Comparison of ENCODE assay signal across 1 mouse cellular context in the genomic region with DNA sequence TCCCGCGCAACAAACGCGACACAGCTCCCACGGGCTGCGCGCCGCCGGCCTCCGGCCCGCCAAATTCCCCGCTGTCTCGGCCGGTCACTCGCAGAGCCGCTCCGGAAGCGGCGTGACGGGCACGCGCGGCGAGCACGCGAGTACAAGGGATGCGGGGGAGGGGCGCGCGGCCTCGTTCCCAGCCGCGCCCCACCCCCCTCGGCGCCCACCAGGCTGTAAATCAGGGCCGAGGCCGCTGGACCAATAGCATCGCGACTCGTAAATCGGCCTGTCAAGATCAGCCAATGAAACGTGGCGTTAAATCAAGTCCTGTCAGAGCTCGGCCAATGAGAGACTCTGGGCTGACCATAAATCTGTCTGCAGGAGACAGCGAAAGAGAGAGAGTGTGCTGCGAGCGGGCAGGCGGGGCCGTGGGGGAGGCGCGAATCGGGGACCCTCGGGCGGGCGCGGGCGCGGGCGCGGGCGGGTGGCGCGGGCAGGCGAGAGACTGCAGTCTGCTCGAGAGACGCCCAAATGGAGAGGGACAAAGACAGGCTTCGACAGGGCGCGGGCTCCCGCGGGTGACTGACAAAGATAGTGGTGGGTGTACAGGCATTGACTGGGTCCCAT.
TF ChIP-seq lines count a peak whose summit lies in the region.

No protein-coding gene starts in this region.

TF ChIP-seq in CH12.LX, 34 proteins besides CTCF, POLR2A, EP300 and RAD21:
- 0 out of 2 replicates have a peak, but pooled peaks have one; percentile 15 for TF ChIP-seq RCOR1 (conservative IDR thresholded peaks at IDR 0.05; ENCODE audit: low read depth, low read length)
- peak; percentile 99 for TF ChIP-seq BHLHE40 (IDR thresholded peaks at IDR 0.05; ENCODE audit: low read depth, low read length)
- TF ChIP-seq MAX (IDR thresholded peaks at IDR 0.05; ENCODE audit: low read length): peak; percentile 68
- TF ChIP-seq IRF4 (IDR thresholded peaks at IDR 0.05; ENCODE audit: low read depth, low read length): peak; percentile 52
- 0 out of 2 replicates have a peak, but pooled peaks have one; percentile 13 for TF ChIP-seq NELFE (IDR thresholded peaks at IDR 0.05; ENCODE audit: low read depth, low read length)
- TF ChIP-seq GABPA (IDR thresholded peaks at IDR 0.05; ENCODE audit: insufficient replicate concordance, low read depth, low read length): no peak
- peak; percentile 34 for TF ChIP-seq ETS1 (conservative IDR thresholded peaks at IDR 0.05; ENCODE audit: low read depth, low read length)
- TF ChIP-seq TCF12 (IDR thresholded peaks at IDR 0.05; ENCODE audit: low read depth, low read length): peak; percentile 60
- peak; percentile 91 for TF ChIP-seq MXI1 (IDR thresholded peaks at IDR 0.05; ENCODE audit: low read depth, low read length)
- TF ChIP-seq SIN3A (IDR thresholded peaks at IDR 0.05; ENCODE audit: low read length): peak; percentile 80
- no peak for TF ChIP-seq CHD1 (IDR thresholded peaks at IDR 0.05; ENCODE audit: low read depth, low read length)
- peak; percentile 68; the same call in 1 of the 2 replicates for TF ChIP-seq TBP (conservative IDR thresholded peaks at IDR 0.05; ENCODE audit: low read depth, low read length)
- TF ChIP-seq E2F4 (IDR thresholded peaks at IDR 0.05; ENCODE audit: insufficient replicate concordance, low read depth, low read length): peak; percentile 85; the same call in 1 of the 2 replicates
- peak; percentile 75 for TF ChIP-seq ELF1 (IDR thresholded peaks at IDR 0.05; ENCODE audit: low read depth, low read length)
- TF ChIP-seq MYC (IDR thresholded peaks at IDR 0.05; ENCODE audit: low read depth, low read length): peak; percentile 49
- no peak for TF ChIP-seq USF2 (conservative IDR thresholded peaks at IDR 0.05; ENCODE audit: low read depth, low read length)
- peak; percentile 87 for TF ChIP-seq MAZ (IDR thresholded peaks at IDR 0.05; ENCODE audit: low read depth, low read length)
- TF ChIP-seq KAT2A (IDR thresholded peaks at IDR 0.05; ENCODE audit: insufficient replicate concordance, low read length): 0 out of 2 replicates have a peak, but pooled peaks have one; percentile 51
- no peak for TF ChIP-seq ZNF384 (IDR thresholded peaks at IDR 0.05; ENCODE audit: low read depth, low read length)
- 0 out of 2 replicates have a peak, but pooled peaks have one; percentile 24 for TF ChIP-seq UBTF (IDR thresholded peaks at IDR 0.05; ENCODE audit: low read depth, low read length)
- TF ChIP-seq MEF2A (IDR thresholded peaks at IDR 0.05; ENCODE audit: borderline replicate concordance, low read depth, low read length): peak; percentile 64; the same call in 1 of the 2 replicates
- peak; percentile 98 for TF ChIP-seq CHD2 (IDR thresholded peaks at IDR 0.05; ENCODE audit: low read length)
- TF ChIP-seq HCFC1 (IDR thresholded peaks at IDR 0.05; ENCODE audit: low read depth, low read length): peak; percentile 72
- peak; percentile 55 for TF ChIP-seq NRF1 (IDR thresholded peaks at IDR 0.05; ENCODE audit: low read depth, low read length)
- no peak for TF ChIP-seq PAX5 (IDR thresholded peaks at IDR 0.05; ENCODE audit: low read length)
- TF ChIP-seq JUN (IDR thresholded peaks at IDR 0.05; ENCODE audit: insufficient read depth, low read depth, low read length): no peak
- peak; percentile 77 for TF ChIP-seq ZMIZ1 (IDR thresholded peaks at IDR 0.05; ENCODE audit: low read depth, low read length)
